9 mouse cellular contexts compared by ENCODE assay signal in genomic region chr3:94483790-94484439, GRCm38 (mm10). TPM values are rescaled to one million over a fixed set of nuclear protein-coding genes. Genes with fewer than 3 reads are reported as not detected.
DNase-seq lines count a peak whose midpoint lies in the region; ATAC-seq lines count a peak whose summit lies in the region.
"Had no signal": no experiment of that assay in that cellular context is flagged by ENCODE, and none has a peak within 500 bp of the region (broad histone marks: within the 10 kb centered on the region; RNA-seq: fewer than 3 reads in every experiment).

No protein-coding gene starts in this region.

- no peaks in the 10 kb centered on the region for H3K9me3 ChIP-seq in hindbrain, embryonic 16.5 days (ENCODE audit: control insufficient read depth, low read length)
- H3K9me3 ChIP-seq in limb, embryonic 11.5 days (ENCODE audit: control insufficient read depth, low read length) = no peaks in the 10 kb centered on the region
- H3K9me3 ChIP-seq: limb, embryonic 15.5 days had no signal

- H3K9ac ChIP-seq in hindbrain, embryonic 16.5 days (ENCODE audit: low read depth, low read length) = no peak overlapping the region
- H3K9ac ChIP-seq in limb, embryonic 11.5 days (ENCODE audit: low read length) = no peak overlapping the region
- H3K9ac ChIP-seq: limb, embryonic 15.5 days had no signal

- H3K4me2 ChIP-seq in hindbrain, embryonic 16.5 days (ENCODE audit: low read length) = peak overlapping the region; percentile 51
- peak overlapping the region; percentile 27; the same call in 1 of the 2 replicates for H3K4me2 ChIP-seq in limb, embryonic 11.5 days (ENCODE audit: low read depth, severe bottlenecking)
- H3K4me2 ChIP-seq: limb, embryonic 15.5 days had no signal

- peak overlapping the region; percentile 11; the same call in 1 of the 2 replicates for H3K4me3 ChIP-seq in hindbrain, embryonic 16.5 days (ENCODE audit: low read length)
- H3K4me3 ChIP-seq in limb, embryonic 11.5 days (ENCODE audit: low read depth, low read length) = no peak overlapping the region
- H3K4me3 ChIP-seq: limb, embryonic 15.5 days had no signal

- peak; percentile 86 for ATAC-seq in hindbrain, embryonic 16.5 days
- peak; percentile 69 for ATAC-seq in limb, embryonic 11.5 days (ENCODE audit: insufficient number of reproducible peaks, low FRiP score, low TSS enrichment, low read depth)

- H3K27me3 ChIP-seq in hindbrain, embryonic 16.5 days (replicated peaks; ENCODE audit: control insufficient read depth, insufficient read depth, low read length) = no peaks in the 10 kb centered on the region
- H3K27me3 ChIP-seq in limb, embryonic 11.5 days (ENCODE audit: control insufficient read depth, insufficient read depth, low read length) = peaks cover 6% of the 10 kb centered on the region; the same call in 1 of the 2 replicates

- WGBS in hindbrain, embryonic 16.5 days = 8% methylated on average over 20 of the region's 20 CpGs
- 22% methylated on average over 20 of the region's 20 CpGs for WGBS in limb, embryonic 11.5 days

- H3K27ac ChIP-seq in hindbrain, embryonic 16.5 days (ENCODE audit: low read depth, low read length) = peak overlapping the region; percentile 72
- no peak overlapping the region for H3K27ac ChIP-seq in limb, embryonic 11.5 days (replicated peaks; ENCODE audit: low read depth, low read length)
- H3K27ac ChIP-seq: limb, embryonic 15.5 days had no signal

- peaks cover 68% of the 10 kb centered on the region for H3K4me1 ChIP-seq in hindbrain, embryonic 16.5 days (ENCODE audit: control insufficient read depth, insufficient read depth, low read depth, low read length)
- peaks cover 9% of the 10 kb centered on the region; the same call in 1 of the 2 replicates for H3K4me1 ChIP-seq in limb, embryonic 11.5 days (ENCODE audit: control insufficient read depth, insufficient read depth, low read length)

- peaks cover 11% of the 10 kb centered on the region for H3K36me3 ChIP-seq in hindbrain, embryonic 16.5 days (ENCODE audit: control insufficient read depth, insufficient read depth, low read length)
- H3K36me3 ChIP-seq in limb, embryonic 11.5 days (ENCODE audit: control insufficient read depth, insufficient read depth, low read length) = no peaks in the 10 kb centered on the region
- H3K36me3 ChIP-seq: limb, embryonic 15.5 days had no signal

- DNase-seq in CD4-positive, CD25-positive, alpha-beta regulatory T cell, adult 2 months (ENCODE audit: low read depth, low spot score) = peak; percentile 70
- DNase-seq in adrenal gland, adult 8-10 months = peak; percentile 49
- peak; percentile 86 for DNase-seq in embryo, embryonic 9.5 days (ENCODE audit: extremely low spot score)
- DNase-seq in limb, embryonic 11.5 days (ENCODE audit: low spot score) = peak; percentile 80
- DNase-seq in right cerebral cortex, postnatal 36 days (ENCODE audit: low spot score in 2 of 2) = peak; percentile 97
- DNase-seq in c-Kit-positive CD71-positive TER-119-positive erythroid progenitor cells, embryonic 14.5 days (ENCODE audit: low spot score) = no peak
- DNase-seq in lung, postnatal 14 days = no peak

RNA-seq across cellular contexts. Expression of gene Riiad1, which starts 3.8 kb away (rescaled TPM):
- total RNA-seq in adrenal gland, adult 8-10 months (2022) = 1 to 10 TPM; 2.4 to 8.5 (median 3.3) TPM
- polyA plus RNA-seq in hindbrain, embryonic 16.5 days (2015; fragmentation: Nextera tagmentation; extraction: Ambion mirVana) = 14.0 and 17.8 TPM in 2 replicates
- polyA plus RNA-seq in limb, embryonic 11.5 days (2014; fragmentation: Nextera tagmentation; extraction: Ambion mirVana) = 1.0 and 1.6 TPM in 2 replicates

RNA-seq across cellular contexts. Expression of gene Celf3, which starts 5.8 kb away (rescaled TPM):
- total RNA-seq in adrenal gland, adult 8-10 months (2022) = 10 to 100 TPM; 17.7 to 38.7 (median 29.4) TPM
- polyA plus RNA-seq in hindbrain, embryonic 16.5 days (2015; fragmentation: Nextera tagmentation; extraction: Ambion mirVana) = 184 and 191 TPM in 2 replicates
- polyA plus RNA-seq in limb, embryonic 11.5 days (2014; fragmentation: Nextera tagmentation; extraction: Ambion mirVana) = 0.68 and 0.88 TPM in 2 replicates

RNA-seq across cellular contexts. Expression of gene Oaz3, which starts 40.2 kb away (rescaled TPM):
- not detected for total RNA-seq in adrenal gland, adult 8-10 months (2022)
- polyA plus RNA-seq in hindbrain, embryonic 16.5 days (2015; fragmentation: Nextera tagmentation; extraction: Ambion mirVana) = 0.90 and 1.7 TPM in 2 replicates
- polyA plus RNA-seq in limb, embryonic 11.5 days (2014; fragmentation: Nextera tagmentation; extraction: Ambion mirVana) = 0.31 and 0.36 TPM in 2 replicates

RNA-seq across cellular contexts. Expression of gene Mrpl9, which starts 40.8 kb away (rescaled TPM):
- total RNA-seq in adrenal gland, adult 8-10 months (2022) = 10 to 100 TPM; 69.1 to 73.5 (median 71.4) TPM
- polyA plus RNA-seq in hindbrain, embryonic 16.5 days (2015; fragmentation: Nextera tagmentation; extraction: Ambion mirVana) = 63.7 and 64.5 TPM in 2 replicates
- 68.0 and 75.2 TPM in 2 replicates for polyA plus RNA-seq in limb, embryonic 11.5 days (2014; fragmentation: Nextera tagmentation; extraction: Ambion mirVana)

Comparison
In these comparisons a context has a peak if more than half of its experiments do, and no peak if none do; other contexts are left out.
1. DNase-seq: peak in CD4-positive, CD25-positive, alpha-beta regulatory T cell, adult 2 months (single experiment), adrenal gland, adult 8-10 months (single experiment), embryo, embryonic 9.5 days (single experiment), limb, embryonic 11.5 days (single experiment) and right cerebral cortex, postnatal 36 days (2 of 2); none in c-Kit-positive CD71-positive TER-119-positive erythroid progenitor cells, embryonic 14.5 days (single experiment) and lung, postnatal 14 days (single experiment).
2. RNA of gene Celf3, which starts 5.8 kb away (polyA plus RNA-seq): 184 to 191 TPM in hindbrain, embryonic 16.5 days; 0.68 to 0.88 TPM in limb, embryonic 11.5 days; every median in the first group is over 10 times any median in the second.